Mouse (Mus musculus): ENCODE data around the gene Nme3.

The Nme3 gene

DNA sequence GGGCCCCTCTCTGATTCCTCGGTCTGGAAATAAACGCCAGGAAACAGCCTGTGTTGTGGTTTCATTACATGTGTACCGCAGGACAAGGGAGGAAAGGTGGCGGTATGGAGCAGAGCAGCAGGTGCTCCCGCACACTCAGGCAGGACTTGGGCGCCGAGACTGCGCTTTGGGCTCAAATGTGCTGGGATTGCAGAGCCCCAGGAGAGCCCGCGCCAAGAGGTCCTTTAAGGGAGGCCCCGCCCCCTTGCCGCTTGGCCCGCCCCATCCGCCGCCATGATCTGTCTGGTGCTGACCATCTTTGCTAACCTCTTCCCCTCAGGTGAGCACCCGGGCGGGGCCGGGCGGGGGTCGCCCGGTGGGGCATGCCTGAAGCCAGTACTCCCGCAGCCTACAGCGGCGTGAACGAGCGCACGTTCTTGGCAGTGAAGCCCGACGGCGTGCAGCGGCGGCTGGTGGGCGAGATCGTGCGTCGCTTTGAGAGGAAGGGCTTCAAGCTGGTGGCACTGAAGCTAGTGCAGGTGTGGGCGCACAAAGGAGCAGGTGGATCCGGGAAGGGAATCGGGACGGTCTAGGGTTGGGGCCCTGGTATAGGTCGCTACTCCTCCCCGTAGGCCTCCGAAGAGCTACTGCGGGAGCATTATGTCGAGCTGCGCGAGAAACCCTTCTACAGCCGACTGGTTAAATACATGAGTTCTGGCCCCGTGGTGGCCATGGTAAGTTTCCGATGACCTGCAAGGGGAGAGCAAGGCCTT lies at the start of gene Nme3:
Nme3 (plus strand) TSS at position 260 of the 752 bp plus-strand sequence.
- peak; percentile 62 to 67 for DNase-seq (ENCODE audit: low spot score in 2 of 2)

DNA sequence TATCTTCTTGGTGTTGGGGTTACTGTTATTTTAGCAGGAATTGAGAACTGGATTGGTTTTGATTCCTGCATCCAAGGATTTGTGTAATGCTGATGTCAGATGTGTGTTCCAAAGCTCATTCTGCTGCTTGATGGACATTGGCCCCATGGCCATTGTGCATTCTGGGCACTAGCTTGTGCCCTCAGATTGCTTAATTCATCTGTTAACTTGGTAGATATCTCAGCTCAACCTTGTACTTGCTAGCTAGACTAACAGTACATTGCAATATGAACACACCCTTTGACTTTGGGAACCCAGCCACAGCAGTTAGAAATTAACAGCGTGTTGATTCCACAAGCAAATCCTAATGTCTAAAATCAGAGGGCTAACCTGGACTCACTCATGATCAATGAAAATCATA lies 48.9 kb upstream of the Nme3 start:
- DNase-seq (ENCODE audit: low spot score in 2 of 2): no peak

GRCm38 (mm10) chr17:24848600-24849031 lies 47.7 kb upstream of the Nme3 start:
- no peak for DNase-seq (ENCODE audit: low spot score in 2 of 2)

DNA sequence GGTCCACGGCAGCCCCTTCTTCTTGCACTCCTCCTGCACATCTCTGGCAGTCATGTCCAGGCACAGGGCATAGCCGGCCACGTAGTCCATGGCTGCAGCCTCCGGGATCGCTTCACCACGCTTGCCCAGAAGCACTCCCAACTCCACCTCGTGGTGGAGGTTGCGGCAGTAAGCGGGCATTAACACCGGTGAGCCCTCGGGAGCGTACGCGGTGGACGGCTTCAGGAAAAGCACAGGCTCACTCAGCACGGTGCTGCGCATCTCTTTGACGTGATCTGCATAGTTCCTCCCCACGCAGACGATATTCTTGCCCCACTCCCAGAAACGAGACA lies 46.6 kb upstream of the Nme3 start:
- DNase-seq (ENCODE audit: low spot score in 2 of 2): no peak

GRCm38 (mm10) chr17:24850065-24850772 lies 46.1 kb upstream of the Nme3 start, which contains the start of gene Fahd1:
Gene Fahd1 (minus strand): TSS chr17:24850364.
- DNase-seq (ENCODE audit: low spot score in 2 of 2): peak; percentile 89 to 95

DNA sequence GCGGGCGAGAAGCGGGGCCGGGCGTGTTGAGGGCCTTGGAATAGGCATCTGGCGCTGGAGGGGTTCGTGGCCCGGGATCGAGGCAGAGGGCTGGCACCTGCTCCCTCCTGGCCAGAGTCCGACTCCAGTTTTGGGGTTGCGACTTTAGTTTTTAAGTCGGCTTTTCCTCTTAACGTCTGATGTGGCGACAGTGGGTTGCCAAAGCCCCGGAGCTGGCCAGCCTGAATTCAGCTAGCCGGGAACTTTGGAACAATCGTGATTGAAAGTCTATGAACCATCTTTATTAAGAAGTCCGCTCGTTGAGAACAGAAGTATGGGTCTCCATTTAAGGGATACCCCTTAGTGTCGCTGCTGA lies 45.5 kb upstream of the Nme3 start:
- no peak for DNase-seq (ENCODE audit: low spot score in 2 of 2)

GRCm38 (mm10) chr17:24851381-24852125 lies 44.7 kb upstream of the Nme3 start:
- DNase-seq (ENCODE audit: low spot score in 2 of 2): no peak

DNA sequence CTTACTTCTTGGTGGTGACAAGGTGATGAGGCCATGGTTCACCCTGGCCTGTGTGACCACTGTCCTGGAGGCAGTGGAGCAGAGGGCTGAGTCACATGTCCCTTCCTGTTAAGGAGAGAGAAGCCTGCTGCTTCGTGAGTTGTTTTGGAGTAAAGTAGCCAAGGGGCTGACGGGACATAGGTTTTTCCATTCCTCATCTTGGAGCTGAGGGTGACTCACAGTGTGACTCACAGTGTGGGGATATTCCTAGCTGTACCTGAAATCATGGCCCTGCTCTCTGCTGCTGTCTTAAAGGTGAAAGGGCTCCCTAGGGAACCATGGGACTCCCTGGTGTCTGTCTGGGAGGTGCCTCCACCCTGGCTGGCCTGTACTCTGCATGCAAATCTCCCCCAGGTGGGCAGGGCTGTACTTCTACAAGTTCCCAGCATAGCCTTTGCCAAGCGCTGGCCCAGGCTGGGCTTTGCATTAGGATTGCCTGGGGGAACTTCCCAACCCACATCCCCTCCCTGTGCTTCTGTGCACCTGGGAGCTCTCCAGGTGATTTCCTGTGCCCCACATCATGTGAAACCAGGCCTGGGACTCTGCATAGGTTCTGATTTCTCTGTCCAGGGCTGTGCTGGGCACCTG lies 40.3 kb upstream of the Nme3 start:
- no peak for DNase-seq (ENCODE audit: low spot score in 2 of 2)

- DNase-seq (ENCODE audit: low spot score in 2 of 2): no peak
Measured at GRCm38 (mm10) chr17:24856589-24856988, 39.7 kb upstream of the Nme3 start.

- no peak for DNase-seq (ENCODE audit: low spot score in 2 of 2)
Measured at GRCm38 (mm10) chr17:24857831-24858470, 38.3 kb upstream of the Nme3 start.

- no peak for DNase-seq (ENCODE audit: low spot score in 2 of 2)
Measured at GRCm38 (mm10) chr17:24858967-24859366, 37.3 kb upstream of the Nme3 start.

GRCm38 (mm10) chr17:24860076-24860475 lies 36.2 kb upstream of the Nme3 start:
- no peak for DNase-seq (ENCODE audit: low spot score in 2 of 2)

- no peak for DNase-seq (ENCODE audit: low spot score in 2 of 2)
Measured at GRCm38 (mm10) chr17:24861785-24862184, 34.5 kb upstream of the Nme3 start.

GRCm38 (mm10) chr17:24865776-24866175 lies 30.5 kb upstream of the Nme3 start, which contains the start of gene Igfals:
Gene Igfals (plus strand): TSS chr17:24865997.
- DNase-seq (ENCODE audit: low spot score in 2 of 2): no peak

DNA sequence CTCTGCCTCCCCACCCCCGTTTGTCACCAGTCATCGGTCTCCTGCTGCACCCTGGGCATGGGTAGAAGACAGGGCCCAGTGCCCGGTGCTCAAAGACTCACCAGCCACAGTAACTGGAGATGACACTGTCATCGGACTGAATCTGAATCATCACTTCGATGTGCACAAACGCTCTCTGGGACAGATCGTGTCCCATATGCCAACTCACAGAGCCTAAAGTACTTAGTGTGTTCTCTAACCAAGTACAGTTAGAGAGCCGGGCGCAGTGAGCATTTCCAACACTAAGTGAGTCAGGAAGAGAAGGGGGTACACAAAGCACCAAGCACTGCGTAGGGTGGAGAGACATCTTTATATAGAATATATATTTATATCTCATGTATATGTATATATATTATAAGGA lies 28.4 kb upstream of the Nme3 start:
- DNase-seq (ENCODE audit: low spot score in 2 of 2): no peak

- no peak for DNase-seq (ENCODE audit: low spot score in 2 of 2)
Measured at GRCm38 (mm10) chr17:24873695-24874404, 22.4 kb upstream of the Nme3 start.

DNA sequence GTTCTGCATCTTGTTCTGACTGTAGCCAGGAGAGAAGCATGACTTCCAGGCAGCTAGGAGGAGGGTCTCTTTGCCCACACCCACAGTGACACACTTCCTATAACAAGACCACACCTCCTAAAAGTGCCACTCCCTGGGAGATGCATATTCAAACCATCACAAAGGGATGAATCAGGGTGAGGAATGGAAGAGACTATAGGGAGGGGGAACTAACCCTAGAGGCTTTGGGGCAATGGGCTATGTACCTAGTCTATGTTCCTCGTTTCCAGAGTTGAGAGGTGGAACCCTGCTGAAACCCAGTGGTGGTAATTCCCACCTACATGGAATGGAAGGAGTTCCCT lies 21.9 kb upstream of the Nme3 start:
- DNase-seq (ENCODE audit: low spot score in 2 of 2): no peak

DNA sequence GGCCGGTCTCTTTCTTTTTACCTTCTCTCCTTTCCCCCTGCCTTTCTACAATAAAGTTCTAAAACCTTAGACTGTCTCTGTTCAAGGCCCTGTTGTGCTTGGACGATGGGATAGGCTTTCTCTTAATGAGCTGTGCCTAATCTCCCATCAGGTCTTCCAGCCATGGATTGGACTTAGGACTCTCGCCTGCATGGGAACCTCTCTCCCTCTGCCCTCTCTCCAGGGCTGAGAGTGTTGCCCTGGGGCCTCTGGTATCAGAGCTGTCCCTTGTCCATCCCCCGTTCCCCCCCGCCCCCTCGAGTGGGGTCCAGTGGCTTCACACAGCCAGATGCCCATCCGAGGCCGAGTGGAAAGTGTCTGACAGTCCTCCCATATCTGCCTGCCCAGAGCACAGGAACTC lies 21.3 kb upstream of the Nme3 start:
- DNase-seq (ENCODE audit: low spot score in 2 of 2): no peak

DNA sequence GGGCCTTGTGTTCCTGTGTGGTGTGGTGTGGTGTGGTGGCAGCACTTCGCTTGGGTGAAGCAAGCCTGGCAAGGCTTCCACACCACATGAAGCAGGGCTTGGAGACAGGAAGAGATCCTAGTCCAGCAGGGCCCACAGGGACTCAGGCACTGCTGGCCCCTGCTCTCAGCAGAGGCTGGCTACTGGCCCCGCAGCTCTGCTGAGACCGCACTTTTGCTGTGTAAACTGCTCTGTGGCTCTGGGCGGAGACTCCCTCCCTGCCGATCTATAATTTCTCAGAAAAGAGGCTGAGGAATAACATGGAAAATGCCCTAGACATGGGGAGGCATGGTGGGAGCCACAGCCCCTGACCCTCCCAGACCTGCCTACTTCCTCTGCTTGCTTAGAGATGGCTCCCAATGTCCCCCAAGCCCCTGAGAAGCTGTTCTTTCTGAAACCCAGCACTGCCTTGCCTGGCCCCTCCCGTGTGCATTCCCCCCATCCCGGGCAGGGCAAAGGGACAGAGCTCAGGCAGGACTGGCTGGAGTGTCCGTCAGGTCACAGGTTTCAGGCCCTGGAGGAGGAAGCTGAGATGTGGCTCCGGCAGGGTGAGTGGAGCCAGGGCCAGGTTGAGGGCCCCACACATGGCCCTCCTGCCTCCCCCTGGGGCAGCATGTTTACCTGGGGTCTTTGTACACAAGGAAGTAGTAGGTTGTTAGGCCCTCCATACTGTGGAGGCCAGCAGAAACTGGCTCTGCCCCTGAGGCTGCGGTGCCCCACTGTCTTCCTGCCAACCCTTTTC lies 18.8 kb upstream of the Nme3 start:
- no peak for DNase-seq (ENCODE audit: low spot score in 2 of 2)

DNA sequence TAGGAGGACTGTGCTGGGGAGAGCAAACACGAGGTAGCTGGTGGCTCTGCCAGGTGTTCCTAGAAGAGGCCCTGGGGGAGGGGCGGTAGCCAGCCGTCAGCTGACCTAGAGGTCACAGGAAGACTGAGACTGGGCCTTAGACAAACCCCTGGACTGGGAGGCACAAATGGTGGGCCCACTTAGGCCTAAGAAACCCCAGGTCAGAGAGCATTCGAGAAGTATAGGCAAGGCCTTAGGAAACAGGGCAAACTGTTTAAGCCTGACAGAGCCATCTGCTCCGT lies 18.2 kb upstream of the Nme3 start:
- peak; percentile 41 to 49 for DNase-seq (ENCODE audit: low spot score in 2 of 2)

DNA sequence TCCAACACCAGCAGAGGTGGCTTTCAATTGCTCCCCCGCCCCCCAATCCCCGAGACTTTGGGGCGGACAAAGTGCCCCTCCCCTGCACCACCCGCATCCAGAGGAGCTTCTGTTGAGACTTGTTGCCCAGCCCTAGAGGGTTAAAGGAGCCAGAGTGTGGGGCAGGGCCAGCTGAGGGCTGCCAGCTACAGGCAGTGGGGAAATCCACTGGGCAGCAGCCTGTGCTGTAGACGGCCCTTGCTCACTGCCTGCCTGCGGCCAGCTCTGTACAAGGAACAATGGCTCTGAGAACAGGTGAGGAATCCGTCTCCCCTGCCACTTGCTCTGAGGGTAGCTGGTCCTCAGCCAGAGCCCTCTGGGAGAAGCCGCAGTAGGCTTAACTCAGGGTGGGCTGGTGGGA lies 17.8 kb upstream of the Nme3 start:
- DNase-seq (ENCODE audit: low spot score in 2 of 2): no peak
